Mouse (Mus musculus): ENCODE results near the gene Rnf115. TPM values are rescaled to one million over a fixed set of nuclear protein-coding genes. Genes with fewer than 3 reads are reported as not detected.

The Rnf115 gene
- total RNA-seq, 2 experiments from 2014 or later = 37.4 to 43.1 TPM

DNA sequence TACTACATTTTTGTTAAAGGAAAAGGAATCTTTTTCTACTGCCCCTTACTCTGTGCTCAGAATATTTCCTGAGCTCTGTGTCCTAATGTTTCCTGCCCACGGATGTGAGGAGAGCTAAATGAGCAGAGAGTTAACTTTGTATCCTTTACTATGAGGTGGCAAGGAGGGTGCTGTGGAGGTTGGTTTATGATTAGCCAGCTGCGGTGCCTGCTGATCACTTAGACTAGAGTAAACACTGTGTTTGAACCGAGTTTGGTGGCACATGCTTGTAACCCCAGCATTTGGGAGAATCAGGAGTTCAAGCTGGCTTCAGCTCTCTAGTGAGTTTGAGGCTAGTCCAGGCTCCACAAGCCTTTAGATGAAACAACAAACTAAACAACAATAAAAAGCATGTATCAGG lies 49.7 kb downstream of the Rnf115 start:
- DNase-seq = no peak

DNA sequence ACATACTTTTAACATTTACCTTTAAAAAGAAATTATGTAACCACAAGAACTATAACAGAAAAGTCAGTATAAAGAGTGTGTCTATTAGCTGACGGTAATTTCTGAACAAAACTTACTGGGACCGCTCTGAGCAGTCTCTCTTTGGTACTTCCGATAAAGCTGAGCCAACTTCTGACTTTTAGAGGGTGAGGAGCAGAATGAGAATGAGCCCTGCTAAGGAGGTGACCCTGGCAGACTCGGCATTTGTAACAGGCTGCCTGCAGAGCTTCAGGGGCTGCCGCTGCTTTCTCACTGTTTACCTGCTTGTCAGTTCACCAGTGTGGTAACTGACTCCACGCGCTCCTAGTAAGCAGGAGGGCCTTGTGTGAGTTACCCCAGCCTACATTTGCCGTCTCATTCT lies 54.8 kb downstream of the Rnf115 start:
- DNase-seq = no peak

DNA sequence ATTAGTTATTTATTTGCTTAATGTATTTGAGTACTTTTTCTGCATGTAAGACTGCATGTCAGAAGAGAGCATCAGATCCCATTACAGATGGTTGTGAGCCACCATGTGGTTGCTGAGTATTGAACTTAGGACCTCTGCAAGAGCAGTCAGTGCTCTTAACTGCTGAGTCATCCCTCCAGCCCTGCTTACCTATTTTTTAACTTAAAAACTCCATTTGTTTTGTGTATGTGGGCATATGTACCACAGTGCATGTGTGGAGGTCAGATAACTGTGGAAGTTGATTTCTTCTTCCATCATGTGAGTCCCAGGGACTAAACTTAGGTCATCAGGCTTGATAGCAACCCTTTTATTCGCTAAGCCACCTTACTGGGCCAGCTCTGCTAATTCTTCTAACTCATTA lies 60.3 kb downstream of the Rnf115 start:
- DNase-seq = no peak

DNA sequence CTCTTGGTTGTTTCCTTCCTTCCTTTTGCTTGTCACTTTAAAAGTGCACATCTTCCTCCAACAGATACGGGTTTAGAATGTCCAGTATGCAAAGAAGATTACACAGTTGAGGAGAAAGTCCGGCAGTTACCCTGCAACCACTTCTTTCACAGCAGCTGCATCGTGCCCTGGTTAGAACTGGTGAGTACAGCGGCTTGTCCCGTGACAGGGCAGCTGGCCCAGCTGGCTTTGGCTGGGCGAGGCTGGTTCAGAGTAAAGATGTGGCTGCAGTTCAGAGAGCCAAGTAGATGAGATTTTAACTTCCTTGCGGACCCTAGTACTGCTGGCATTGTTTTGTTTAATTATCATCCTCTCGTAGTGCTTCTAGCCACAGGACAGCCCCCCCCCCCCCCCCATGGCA lies 61.0 kb downstream of the Rnf115 start:
- no peak for DNase-seq

DNA sequence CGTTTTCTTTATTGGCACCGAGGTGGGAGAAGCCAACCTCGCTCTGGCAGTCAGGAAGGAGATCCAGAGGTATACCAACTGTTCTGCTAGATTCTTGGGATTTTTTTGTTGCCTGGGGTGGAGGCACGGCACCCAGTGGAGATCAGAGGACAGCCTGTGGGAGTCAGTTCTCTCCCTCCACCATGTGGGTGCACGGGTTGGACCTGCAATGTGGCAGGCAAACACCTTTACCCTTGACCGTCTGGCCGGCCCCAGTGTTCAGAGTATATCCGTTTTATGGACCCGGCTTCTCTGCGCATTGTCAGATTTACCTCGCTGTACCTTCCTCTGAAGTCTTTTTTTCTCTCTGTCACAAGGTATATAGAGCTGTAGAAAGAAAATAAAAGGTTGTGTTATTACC lies 72.8 kb downstream of the Rnf115 start:
- no peak for DNase-seq

DNA sequence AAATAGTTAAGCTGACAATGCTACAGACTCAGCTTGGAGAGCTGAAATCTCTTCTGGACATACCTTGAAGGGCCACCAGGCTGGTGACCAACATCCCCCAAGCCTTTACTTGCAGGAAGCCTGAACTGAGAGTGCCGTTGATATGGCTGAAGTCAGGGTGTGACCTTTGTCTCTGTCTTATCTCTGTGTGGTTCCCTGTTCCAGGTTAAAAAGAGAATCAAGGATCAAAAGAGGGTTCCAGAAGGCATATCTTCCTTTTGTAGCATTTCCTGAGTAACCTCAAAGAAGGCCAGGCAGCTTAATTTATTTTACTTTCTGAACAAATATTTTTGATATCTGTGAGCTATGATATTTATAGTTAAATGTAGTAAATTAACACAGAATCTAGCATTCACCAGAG lies 74.8 kb downstream of the Rnf115 start:
- DNase-seq = no peak

DNA sequence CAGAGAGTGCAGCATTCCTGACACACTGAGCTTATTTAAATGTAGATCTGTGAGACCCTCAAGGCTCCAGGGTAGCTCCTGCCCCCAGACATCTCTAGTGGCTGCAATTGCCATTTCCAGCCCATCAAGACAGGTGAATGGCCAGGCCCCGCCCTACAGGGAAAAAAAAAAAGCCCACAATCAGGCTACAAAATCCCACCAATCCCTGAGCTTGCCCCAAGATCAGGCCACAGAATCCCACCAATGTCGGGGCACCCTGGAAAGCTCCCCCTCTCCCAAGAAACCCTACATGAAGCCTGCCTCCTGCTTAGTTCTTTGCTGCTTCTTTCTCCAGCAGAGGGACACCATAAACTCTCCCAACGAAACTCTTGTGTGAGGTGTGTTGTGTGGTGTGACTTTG lies 80.7 kb downstream of the Rnf115 start:
- DNase-seq = no peak

DNA sequence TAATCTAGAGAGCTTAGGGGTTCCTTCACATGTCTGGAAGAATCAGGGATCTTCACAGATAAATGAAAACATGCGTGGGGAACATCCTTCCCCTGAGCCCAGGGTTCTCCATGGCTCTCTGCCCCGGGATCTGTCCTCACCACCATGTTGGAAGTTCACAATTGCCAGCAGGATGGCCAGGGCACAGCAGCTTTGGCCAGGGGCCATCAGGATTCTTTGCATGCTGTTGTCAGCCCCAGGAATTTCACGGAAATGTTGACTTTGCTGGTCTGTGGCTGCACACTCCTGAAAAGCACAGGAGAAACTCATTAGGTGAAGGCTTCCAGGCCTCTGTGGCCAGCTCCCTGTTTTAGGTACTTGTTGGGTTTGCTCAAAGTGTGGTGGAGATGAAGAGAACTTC lies 81.2 kb downstream of the Rnf115 start:
- DNase-seq = no peak

DNA sequence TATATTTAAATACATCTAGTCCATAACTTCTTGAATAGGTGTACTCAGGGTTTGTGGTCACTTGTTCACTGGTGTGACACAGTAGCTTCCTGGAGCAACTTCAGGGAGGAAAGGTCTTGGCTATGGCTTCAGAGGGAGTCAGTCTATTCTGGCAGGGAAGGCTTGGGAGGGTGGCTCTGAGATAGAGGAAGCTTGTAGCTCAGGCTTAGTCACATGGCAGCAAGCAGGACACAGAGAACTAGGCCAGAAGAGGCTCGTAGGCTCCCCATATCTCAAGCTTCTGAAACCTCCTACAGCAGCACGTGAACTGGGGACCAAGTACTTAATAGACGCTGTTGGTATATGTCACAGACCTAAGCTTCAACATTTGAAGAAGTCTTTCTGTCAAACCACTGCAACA lies 83.8 kb downstream of the Rnf115 start:
- no peak for DNase-seq

DNA sequence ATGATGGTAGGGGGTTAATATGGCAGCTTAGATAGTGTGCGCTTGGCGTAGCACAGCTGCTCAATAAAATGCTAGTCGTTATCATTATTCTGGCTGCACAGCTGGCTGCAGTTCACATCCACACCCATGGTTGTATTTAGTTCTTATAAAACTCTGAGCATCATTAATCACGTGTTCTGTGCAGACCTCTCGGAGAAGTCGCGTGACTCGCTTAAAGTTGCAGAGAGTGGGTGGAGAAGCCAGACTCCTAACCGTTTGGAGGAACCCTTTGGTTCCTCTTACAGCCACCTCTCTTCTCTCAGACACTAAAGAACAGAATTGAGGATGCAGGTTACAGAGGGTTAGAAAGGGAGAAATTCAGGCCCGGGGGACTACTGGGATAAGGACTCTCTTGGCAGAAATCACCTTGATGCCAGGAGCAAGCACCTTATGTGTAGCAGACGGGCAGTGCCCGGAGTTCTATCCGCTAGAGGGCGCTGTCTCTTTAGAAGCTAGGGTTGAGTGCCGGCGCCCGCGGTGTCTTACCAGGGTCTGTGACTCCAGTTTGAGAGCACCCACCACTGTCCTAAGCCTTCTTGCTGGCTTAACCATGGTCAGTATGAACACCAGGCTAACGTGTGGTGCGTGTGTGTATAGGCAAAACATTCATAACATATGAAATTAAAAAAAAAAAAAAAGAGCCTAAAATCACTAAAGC lies 85.1 kb downstream of the Rnf115 start:
- peak; percentile 87 to 90 for DNase-seq

DNA sequence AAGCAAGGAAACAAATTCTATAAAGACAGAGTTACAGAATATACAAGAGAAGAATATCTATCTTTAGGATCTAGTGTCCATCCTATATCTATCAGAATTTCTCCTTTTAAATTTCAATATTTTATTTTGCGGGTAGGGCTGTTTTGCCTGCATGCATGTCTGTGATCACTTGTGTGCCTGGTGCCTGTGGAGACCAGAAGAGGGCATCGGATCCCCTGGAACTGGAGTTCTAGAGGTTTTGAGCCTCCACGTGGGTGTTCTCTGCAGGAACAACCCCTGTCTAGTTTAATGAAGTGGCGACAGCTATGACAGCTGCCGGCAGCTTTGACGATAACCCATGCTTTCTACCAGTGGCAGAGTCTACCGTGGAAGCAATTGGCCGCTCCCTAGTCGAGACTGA lies 85.6 kb downstream of the Rnf115 start:
- peak; percentile 49 to 62 for DNase-seq

DNA sequence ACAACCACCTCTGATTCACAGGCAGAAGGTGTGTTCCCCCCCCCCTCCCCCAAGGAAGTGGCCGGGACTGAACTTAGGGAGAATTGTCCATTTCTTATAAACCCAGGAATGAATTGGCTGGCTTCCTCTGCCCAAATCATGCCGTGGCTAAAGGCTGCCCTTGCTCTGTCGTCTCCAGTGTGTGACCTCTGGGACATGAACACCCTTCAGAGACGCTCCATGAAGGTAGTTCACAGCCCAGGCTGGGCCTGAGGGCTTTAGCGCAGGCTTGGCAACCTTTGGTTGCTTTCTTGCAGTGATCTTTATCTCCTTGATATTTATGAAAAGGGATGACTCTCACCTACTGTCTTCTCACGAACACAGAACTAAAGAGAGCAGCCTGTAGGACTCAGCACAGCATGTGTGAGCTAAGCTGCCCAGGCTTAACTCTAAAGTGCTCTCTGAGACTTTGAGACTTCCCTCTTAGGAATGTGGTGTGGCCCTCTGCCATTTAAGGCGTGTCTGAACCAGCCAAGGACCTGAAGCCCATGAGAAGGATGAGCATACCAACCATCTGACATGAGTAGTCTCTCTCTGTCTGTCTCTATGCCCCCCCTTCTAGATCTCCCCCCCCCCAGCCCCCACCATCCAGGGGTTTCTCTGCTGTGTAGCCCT lies 86.3 kb downstream of the Rnf115 start:
- DNase-seq = no peak

DNA sequence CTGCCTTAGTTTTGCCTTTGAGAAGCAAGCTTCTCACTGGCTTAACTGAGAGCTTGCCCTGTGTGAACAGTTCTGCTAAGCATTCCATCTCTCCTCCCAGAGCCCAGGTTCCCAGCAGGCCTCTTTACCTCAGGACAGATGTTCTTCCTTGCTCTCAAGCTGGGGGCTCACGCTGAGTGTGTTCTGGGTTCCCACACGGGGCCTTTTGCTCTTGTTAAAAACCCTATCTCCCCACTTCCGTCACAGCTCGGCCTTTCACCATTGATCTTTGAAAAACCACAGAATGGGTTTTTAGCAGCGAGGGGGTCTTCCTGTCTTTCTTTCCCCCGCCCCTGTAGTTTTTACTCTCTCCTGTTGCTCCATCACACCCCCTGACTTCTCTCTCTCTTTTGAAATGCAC lies 86.9 kb downstream of the Rnf115 start:
- DNase-seq = no peak

DNA sequence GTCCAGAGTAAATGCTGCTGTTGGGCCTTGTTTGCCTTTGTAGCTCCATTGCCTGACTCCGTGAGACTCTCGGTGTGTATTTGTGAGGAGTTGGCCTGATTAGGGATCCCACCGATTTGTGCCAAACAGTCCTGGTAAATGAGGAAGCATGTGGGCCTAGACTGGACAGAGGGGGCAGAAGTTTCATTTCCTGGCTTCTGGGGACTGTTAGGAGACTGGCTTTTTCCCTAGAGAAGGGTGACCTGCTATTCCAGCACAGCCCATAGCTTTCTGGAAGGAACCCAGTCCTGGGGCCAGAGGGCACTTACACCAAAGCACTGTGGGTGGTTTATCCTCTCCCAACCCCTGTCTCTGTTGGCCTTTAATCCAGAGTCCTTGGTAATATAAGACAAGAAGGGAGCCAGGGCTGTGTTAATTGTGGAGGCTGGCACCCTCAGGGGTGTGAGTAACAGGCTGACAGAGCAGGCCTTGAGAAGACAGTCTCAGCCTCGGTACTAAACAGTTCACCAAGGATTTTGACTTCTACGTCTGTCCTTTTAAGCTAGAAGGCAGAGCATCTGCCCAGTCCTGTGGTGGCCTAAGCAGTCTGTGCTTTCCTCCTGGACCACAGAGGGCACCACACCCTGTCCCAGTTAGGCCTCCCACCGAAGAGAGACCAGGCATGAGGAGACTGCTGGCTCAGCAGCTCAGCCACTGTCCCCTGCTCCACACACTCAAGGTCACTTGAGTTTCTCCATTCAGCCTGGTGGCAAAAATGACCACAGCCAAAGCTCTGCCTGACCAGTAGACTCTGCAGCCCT lies 92.9 kb downstream of the Rnf115 start:
- peak; percentile 18 to 48 for DNase-seq

DNA sequence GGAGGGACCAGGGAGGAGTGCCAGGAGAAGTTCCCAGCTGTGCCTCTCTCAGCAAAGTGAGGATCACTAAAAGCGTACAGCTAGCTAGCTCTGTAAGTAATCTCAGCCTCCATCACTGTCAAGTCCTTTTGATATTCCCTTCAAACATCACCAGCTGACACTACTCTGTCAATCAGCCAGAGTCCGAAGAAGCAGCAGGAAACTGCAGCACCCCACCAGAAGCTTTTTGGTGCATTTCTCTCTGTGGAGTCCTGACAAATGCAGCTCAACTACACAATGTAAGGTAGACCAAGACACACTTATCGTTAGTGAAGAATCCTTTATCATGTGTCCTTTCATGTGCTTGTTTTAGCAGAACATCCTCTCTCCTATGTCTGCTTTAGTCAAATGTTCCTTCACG lies 94.1 kb downstream of the Rnf115 start:
- DNase-seq = no peak

DNA sequence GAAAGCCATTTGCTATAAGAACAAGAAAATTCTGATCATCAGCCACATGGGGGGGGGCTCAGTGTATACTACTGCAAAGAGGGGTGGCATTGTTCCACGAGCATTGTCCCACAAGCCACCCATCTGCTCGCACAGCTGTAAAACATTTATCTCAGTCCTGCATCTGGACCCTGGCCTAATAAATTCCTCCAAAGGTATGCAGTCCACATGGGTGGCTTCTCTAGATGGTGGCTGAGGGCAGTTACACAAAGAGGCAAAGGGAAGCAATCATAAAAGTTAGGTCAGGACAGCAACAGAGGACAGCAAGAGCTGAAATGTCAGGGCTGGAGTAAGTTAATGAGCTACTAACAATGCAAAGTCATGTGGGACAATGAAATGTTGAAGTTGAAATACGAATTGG lies 96.2 kb downstream of the Rnf115 start:
- DNase-seq = no peak

DNA sequence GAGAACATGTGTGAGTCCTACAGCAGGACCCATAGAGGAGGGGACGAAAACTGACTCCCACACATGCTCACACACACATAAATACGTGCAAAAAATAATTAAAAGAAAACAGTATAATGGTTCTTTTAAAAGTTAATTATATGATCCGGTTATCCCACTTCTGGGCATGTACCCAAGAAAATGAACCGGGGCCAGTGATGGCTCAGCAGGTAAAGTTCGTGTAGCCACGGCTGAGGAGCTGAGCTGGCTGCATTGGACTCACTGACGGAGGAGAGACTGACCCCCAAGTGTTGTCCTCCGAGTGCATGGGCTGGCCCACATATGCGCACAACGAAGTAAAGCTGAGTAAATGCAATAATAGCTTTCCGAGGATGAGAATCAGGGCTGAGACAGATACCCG lies 97.2 kb downstream of the Rnf115 start:
- DNase-seq = no peak

DNA sequence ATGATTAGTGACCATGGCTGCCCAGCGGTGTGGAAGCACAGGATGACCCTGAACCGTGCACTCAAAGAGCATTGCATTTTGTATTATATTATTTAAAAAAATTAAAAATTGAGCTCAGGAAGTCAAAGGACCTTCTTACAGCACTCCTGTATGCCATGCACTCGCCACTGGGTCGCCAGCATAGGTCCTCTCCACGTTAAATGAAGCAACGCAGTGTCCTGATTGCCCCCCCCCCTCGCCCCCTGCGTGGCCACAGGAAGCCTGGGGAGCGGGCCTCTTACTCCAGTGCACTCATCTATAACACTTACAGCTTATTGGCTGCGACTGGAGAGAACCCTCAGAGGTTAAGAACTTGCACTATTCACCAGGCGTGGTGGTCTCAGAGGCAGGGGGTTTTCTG lies 97.8 kb downstream of the Rnf115 start:
- no peak for DNase-seq

DNA sequence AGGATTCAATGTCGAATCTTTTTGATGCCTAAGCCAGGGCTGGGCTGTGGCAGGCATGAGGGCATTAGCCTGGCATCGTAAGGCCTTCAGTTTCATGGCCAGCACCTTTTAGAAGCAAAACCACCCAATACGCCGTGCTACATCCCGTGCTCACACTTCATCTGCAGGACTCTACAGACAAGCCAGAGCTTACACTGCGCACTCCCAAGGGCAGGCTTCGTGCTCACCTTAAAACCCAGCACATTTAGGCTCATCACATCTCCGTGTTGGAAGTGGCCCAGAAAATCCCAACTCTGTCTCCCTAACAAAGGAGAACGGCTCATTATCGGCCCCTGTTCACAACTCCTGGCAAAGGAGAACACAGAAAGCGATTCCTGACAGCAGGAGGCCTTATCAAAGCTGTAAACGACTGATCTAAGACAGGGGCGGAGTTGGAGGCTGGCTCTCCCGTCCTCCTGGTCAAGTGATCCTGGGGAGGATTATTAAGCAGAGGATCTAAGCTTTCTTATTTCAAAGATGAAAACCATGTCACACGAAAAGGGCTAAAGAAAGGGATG lies 100.9 kb downstream of the Rnf115 start:
- no peak for DNase-seq

DNA sequence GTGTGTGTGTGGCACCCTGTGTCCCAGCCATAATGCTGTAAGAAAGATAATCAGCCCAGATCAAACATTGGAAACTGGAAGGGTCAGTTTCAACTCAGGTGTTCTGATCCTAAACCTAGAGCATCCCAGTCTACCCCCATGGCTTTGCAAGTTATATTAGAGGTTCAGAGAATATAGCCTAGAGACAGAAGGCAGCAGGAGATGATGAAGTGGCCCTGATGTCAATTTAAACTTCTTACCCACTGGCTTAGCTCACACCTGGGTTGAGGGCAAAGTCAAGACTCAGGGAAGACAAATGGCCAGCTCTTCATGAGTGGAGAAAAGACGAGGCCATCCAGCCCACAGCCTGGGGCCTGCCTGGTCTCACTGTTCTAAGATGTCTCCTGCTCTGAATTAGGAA lies 101.5 kb downstream of the Rnf115 start, which contains the start of the genes Pdzk1 and Cd160:
Gene Pdzk1 (plus strand): TSS at position 301 of the 400 bp plus-strand sequence.
Gene Cd160 (minus strand): TSS at position 368 of the 400 bp plus-strand sequence.
- DNase-seq = no peak

DNA sequence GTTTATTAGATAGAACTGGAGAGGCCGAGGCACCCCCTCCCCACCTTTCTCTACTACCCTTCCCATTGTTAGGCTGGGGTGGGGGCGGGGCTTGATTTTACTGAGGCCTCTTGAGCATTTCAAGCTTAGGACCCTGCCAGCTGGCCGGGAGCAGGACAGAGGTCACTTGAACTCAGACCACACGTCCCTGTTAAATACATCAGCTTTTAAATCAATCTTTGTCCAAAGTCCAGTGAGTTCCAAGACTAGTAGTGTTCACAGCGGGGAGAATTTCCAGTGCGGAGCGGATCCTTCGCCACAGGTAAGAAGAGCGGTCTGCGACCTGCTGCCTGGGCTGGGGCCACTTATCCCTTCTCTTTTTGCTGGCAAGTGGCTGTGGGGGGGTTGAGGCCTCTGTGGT lies 102.4 kb downstream of the Rnf115 start:
- no peak for DNase-seq

DNA sequence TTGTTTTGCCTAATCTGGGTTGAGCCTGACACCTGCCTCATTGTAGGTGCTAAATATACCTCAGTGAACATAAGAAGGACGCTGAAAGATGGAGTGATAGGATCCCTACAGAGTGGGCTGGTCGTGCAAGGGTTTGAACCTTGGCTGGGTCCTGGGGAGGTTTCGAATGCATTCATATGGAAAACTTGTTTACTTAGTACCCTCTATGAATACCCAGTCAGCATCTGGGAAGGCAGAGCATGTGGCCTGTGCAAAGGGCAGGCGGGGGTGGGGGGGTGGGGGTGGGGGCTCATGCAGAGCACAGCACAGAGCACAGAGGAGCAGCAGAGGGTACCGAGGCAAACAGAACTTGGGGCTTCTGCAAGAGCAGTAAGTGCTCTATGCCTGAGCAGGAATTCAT lies 105.5 kb downstream of the Rnf115 start:
- DNase-seq = no peak

Measured in adrenal gland, postnatal 36 days (tissue).